Mouse (Mus musculus) gastrocnemius, postnatal 10 days (tissue): ENCODE data around the gene Napsa. TPM values are rescaled to one million over a fixed set of nuclear protein-coding genes. Genes with fewer than 3 reads are reported as not detected.

Experiments used
- DNase-seq: peaks from one replicate; pipeline ENCODE4 v3.0.0; 2021; ENCODE audit warnings: mixed read lengths
- total RNA-seq, 2 experiments: library from RNA; stranded (reverse); gene quantifications; 2 replicates each; pipeline ENCODE4 v1.2.3; 2021

Napsa gene
- total RNA-seq, 2 experiments from 2014 or later, result 0.99 TPM; not detected in 1

GRCm38 (mm10) chr7:44538756-44539624 is 33.2 kb upstream of the Napsa start:
- no peak for DNase-seq

- DNase-seq, result no peak
These were observed 29.6 kb upstream of the Napsa start for GRCm38 (mm10) chr7:44542555-44542954.

- no peak for DNase-seq
These were observed 29.1 kb upstream of the Napsa start for GRCm38 (mm10) chr7:44543071-44543470.

- DNase-seq, result no peak
These were observed 25.9 kb upstream of the Napsa start for GRCm38 (mm10) chr7:44546274-44546673.

- no peak for DNase-seq
These were observed 25.1 kb upstream of the Napsa start for GRCm38 (mm10) chr7:44547041-44547440.

GRCm38 (mm10) chr7:44547725-44548124 is 24.5 kb upstream of the Napsa start:
- no peak for DNase-seq

- DNase-seq, result peak; percentile 99
These were observed 23.6 kb upstream of the Napsa start, which contains the start of gene Pold1 for GRCm38 (mm10) chr7:44548497-44549087. TSS of gene Pold1 (minus strand) at chr7:44548849.

- no peak for DNase-seq
These were observed 22.4 kb upstream of the Napsa start for GRCm38 (mm10) chr7:44549621-44550408.

GRCm38 (mm10) chr7:44550409-44550678 is 21.8 kb upstream of the Napsa start:
- DNase-seq, result no peak

- DNase-seq, result no peak
These were observed 20.9 kb upstream of the Napsa start for GRCm38 (mm10) chr7:44551301-44551700.

- DNase-seq, result no peak
These were observed 20.4 kb upstream of the Napsa start for GRCm38 (mm10) chr7:44551731-44552130.

GRCm38 (mm10) chr7:44552141-44552908 is 19.9 kb upstream of the Napsa start:
- DNase-seq, result no peak

GRCm38 (mm10) chr7:44553196-44553764 is 18.9 kb upstream of the Napsa start:
- DNase-seq, result peak; percentile 86

- DNase-seq, result peak; percentile 96
These were observed 18.4 kb upstream of the Napsa start, which contains the start of gene Nr1h2 for GRCm38 (mm10) chr7:44553826-44554225. TSS of gene Nr1h2 (minus strand) at chr7:44553951.

GRCm38 (mm10) chr7:44557629-44558028 is 14.6 kb upstream of the Napsa start:
- DNase-seq, result no peak

GRCm38 (mm10) chr7:44560435-44561400 is 11.5 kb upstream of the Napsa start:
- DNase-seq, result peak; percentile 78

GRCm38 (mm10) chr7:44563284-44563683 is 8.9 kb upstream of the Napsa start:
- no peak for DNase-seq

- no peak for DNase-seq
These were observed 7.7 kb upstream of the Napsa start for GRCm38 (mm10) chr7:44564486-44564885.

GRCm38 (mm10) chr7:44565414-44565813 is 6.8 kb upstream of the Napsa start:
- no peak for DNase-seq

GRCm38 (mm10) chr7:44568803-44569202 is 3.4 kb upstream of the Napsa start:
- DNase-seq, result no peak

- no peak for DNase-seq
These were observed 1.2 kb upstream of the Napsa start for GRCm38 (mm10) chr7:44570989-44571388.
